Mouse (Mus musculus) cerebellum, adult 18-20 months (tissue): Measurements from ENCODE around the gene Exosc6.
A peak's percentile ranks its signal among the peaks of the same experiment; 100 is the strongest.
"Not testable (repeated sequence)": the region's sequence is repeated elsewhere in the genome, so short reads cannot be mapped to it uniquely, and the experiment has no call there.

Experiments
- DNase-seq, 2 experiments: peaks; one replicate each; pipeline ENCODE4 v3.0.0; 2021

The Exosc6 gene

GRCm38 (mm10) chr8:111062072-111062757 lies 6.1 kb downstream of the Exosc6 start:
- DNase-seq: peak; percentile 88 to 95

- no peak for DNase-seq
Observed at GRCm38 (mm10) chr8:111062893-111063292, 6.8 kb downstream of the Exosc6 start.

GRCm38 (mm10) chr8:111066308-111066707 lies 10.2 kb downstream of the Exosc6 start:
- DNase-seq: no peak

GRCm38 (mm10) chr8:111067439-111067838 lies 11.3 kb downstream of the Exosc6 start:
- no peak for DNase-seq

- DNase-seq: not testable (repeated sequence)
Observed at GRCm38 (mm10) chr8:111068660-111069059, 12.5 kb downstream of the Exosc6 start.

- DNase-seq: no peak
Observed at GRCm38 (mm10) chr8:111075926-111076325, 19.8 kb downstream of the Exosc6 start.

- DNase-seq: no peak
Observed at GRCm38 (mm10) chr8:111079461-111079860, 23.3 kb downstream of the Exosc6 start.

- DNase-seq: no peak
Observed at GRCm38 (mm10) chr8:111079861-111080271, 23.7 kb downstream of the Exosc6 start.

- no peak for DNase-seq
Observed at GRCm38 (mm10) chr8:111081580-111082258, 25.6 kb downstream of the Exosc6 start.

GRCm38 (mm10) chr8:111083936-111084335 lies 27.8 kb downstream of the Exosc6 start:
- not testable (repeated sequence) for DNase-seq

GRCm38 (mm10) chr8:111090126-111090525 lies 34.0 kb downstream of the Exosc6 start:
- DNase-seq: peak; percentile 79 to 81

- DNase-seq: no peak
Observed at GRCm38 (mm10) chr8:111091706-111092105, 35.6 kb downstream of the Exosc6 start.

- not testable (repeated sequence) for DNase-seq
Observed at GRCm38 (mm10) chr8:111092326-111092725, 36.2 kb downstream of the Exosc6 start, which contains the start of gene Clec18a. Gene Clec18a, minus strand, starts transcription at chr8:111092426.

- DNase-seq: peak; percentile 93 to 96
Observed at GRCm38 (mm10) chr8:111093865-111094718, 38.0 kb downstream of the Exosc6 start, which contains the start of gene Pdpr. Gene Pdpr, plus strand, starts transcription at chr8:111094630.

- DNase-seq: peak in 1 of 2 experiments; percentile 17
Observed at GRCm38 (mm10) chr8:111094719-111095302, 38.7 kb downstream of the Exosc6 start.
